Mouse (Mus musculus) layer of hippocampus, adult 2 months (tissue): Measurements from ENCODE around the gene Gm13030. TPM values are rescaled to one million over a fixed set of nuclear protein-coding genes. Genes with fewer than 3 reads are reported as not detected.
"Not testable (repeated sequence)": the region's sequence is repeated elsewhere in the genome, so short reads cannot be mapped to it uniquely, and the experiment has no call there.

Experiments used
- DNase-seq, 2 experiments: peaks; one replicate each; pipeline ENCODE4 v3.0.0; 2022; ENCODE audit warnings: low spot score in 2 of 2
- H3K27ac ChIP-seq: fragments of 200-600 bp; 2 replicates; pipeline ENCODE4 v1.8.1; 2022
- H3K4me3 ChIP-seq: fragments of 200-600 bp; 2 replicates; pipeline ENCODE4 v1.8.1; 2022; ENCODE audit warnings: mild to moderate bottlenecking
- CTCF ChIP-seq: fragments of 200-600 bp; conservative IDR thresholded peaks from 2 replicates; pipeline ENCODE4 v1.8.1; 2022; ENCODE audit warnings: antibody characterized with exemption, mild to moderate bottlenecking, moderate library complexity
- long read RNA-seq, 2 experiments: library from polyadenylated mRNA; stranded (forward); transcript quantifications; one replicate each; pipeline ENCODE4 v2.0.0; 2021; ENCODE audit warnings: borderline mapping rate in 2 of 2
- total RNA-seq, 2 experiments: library from RNA; stranded (reverse); gene quantifications; 2 replicates each; pipeline ENCODE4 v1.2.3; 2021

Gm13030 gene
- not detected for total RNA-seq
- long read RNA-seq, experiment 1 = 0 reads
- long read RNA-seq, experiment 2 = 0 reads

DNA sequence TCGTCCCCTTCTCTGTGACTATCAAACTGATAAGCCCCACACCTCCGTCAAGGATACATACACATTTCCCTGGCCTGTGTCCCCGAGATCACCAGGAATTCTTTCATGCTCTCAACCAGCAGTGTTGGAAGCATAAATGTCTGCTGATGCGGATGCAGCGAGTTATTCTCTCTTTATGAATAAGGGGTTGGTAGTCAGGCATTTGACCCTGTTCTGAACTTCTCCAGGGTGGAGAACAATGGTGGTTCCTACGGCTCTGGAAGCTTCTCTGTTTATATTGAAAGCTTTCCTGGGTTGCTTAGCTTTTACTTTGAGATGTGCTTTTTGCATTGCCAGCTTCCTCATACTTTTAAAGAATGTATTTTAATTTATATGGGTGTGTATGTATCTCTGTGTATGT, at the start of gene Gm13030:
Gene Gm13030 (minus strand): TSS at position 101 of the 400 bp plus-strand sequence.
- no peak for TF ChIP-seq CTCF
- DNase-seq = no peak
- no peak within 1 kb of the TSS for H3K27ac ChIP-seq
- no peak within 1 kb of the TSS for H3K4me3 ChIP-seq

GRCm38 (mm10) chr4:138922131-138922459, 48.3 kb upstream of the Gm13030 start:
- peak; percentile 100 for TF ChIP-seq CTCF
- peak; percentile 94 to 100 for DNase-seq
- no peak overlapping the region for H3K4me3 ChIP-seq
- no peak overlapping the region for H3K27ac ChIP-seq

GRCm38 (mm10) chr4:138921254-138922130, 47.7 kb upstream of the Gm13030 start:
- H3K4me3 ChIP-seq = no peak overlapping the region
- no peak for DNase-seq
- peak; percentile 15 for TF ChIP-seq CTCF
- H3K27ac ChIP-seq = no peak overlapping the region

GRCm38 (mm10) chr4:138917282-138917681, 43.5 kb upstream of the Gm13030 start:
- peak; percentile 60 for TF ChIP-seq CTCF
- no peak overlapping the region for H3K27ac ChIP-seq
- H3K4me3 ChIP-seq = no peak overlapping the region
- no peak for DNase-seq

GRCm38 (mm10) chr4:138913797-138914196, 40.0 kb upstream of the Gm13030 start, which contains the start of gene Otud3:
TSS of gene Otud3 (minus strand) at chr4:138913945.
- TF ChIP-seq CTCF = peak; percentile 85
- DNase-seq = peak; percentile 94
- H3K4me3 ChIP-seq = peak within 1 kb of the TSS; percentile 77
- H3K27ac ChIP-seq = peak within 1 kb of the TSS; percentile 92

DNA sequence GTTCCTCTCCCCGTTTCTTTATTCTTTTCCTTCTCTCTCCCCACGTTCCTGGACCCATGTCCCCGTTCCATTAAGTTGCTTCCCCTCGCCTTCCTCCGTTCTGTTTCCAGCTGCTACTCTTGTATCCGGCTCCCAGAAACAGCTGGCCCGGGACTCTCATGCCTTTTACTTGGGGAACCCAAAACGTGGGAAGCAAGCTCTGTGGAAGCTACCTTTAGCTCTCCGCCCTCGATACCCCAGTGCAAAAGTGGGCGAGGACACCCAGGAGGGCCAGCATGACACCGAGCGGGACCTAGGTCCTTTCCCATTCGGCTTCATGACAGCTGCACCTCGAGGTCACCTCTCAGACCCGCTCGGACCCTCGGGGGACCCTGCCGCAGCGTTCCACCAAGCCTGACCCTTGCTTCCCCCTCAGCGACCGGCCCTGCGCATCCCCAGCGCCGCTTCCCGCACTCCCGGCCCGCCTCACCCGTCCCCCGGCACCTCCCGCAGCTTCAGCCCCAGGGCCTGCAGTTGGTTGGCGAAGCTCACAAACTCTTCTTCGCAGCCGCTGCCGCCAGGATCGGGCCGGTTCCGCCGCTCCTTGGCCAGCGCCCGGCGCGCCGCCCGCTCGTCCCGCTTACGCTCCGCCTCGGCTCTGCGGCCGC, 39.5 kb upstream of the Gm13030 start:
- peak overlapping the region; percentile 92 for H3K27ac ChIP-seq
- peak overlapping the region; percentile 77 for H3K4me3 ChIP-seq
- peak in 1 of 2 experiments; percentile 18 for DNase-seq
- no peak for TF ChIP-seq CTCF

- DNase-seq = no peak
- no peak for TF ChIP-seq CTCF
- Histone ChIP-seq H3K27ac (no peak overlapping the region), H3K4me3 (no peak overlapping the region)
These were observed 32.0 kb upstream of the Gm13030 start for GRCm38 (mm10) chr4:138905624-138906337.

DNA sequence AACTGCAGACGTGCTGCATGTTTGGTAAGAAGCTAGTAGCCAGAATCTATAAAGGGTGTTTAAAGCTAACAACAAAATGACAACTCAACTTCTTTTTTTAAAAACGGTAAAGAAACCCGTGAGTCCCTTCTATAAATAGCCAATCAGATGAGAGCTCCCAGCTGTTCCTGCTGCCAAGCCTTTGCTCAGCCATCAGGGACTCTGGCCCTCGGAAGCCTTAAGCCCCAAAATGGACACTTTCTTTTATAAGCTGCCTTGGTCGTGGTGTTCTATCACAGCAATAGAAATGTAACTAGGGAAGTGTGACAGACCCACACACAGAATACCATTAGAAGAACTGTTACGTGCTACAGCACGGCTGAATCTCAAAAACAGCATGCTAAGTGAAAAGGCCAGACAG, 25.6 kb upstream of the Gm13030 start:
- no peak for TF ChIP-seq CTCF
- DNase-seq = no peak
- H3K4me3 ChIP-seq = no peak overlapping the region
- no peak overlapping the region for H3K27ac ChIP-seq

DNA sequence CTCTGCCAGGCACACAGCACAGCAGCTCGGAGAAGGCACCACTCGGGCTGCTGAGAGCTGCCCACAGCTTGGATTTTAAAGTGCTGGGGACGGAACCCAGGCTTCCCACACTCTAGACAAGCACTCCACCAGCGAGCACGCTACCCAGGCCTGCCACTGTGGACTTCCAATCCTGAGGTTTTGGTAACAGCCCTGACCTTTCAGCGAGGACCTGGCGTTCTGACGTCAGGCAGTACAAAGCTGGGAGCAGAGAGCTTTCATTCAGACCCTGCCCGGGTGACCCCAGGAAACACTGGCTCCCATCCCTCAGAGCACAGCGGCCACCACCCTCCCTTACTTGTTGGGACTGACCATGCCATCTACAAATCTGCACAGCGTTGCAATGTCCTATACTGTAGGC, 20.0 kb upstream of the Gm13030 start:
- not testable (repeated sequence) for H3K4me3 ChIP-seq, DNase-seq, H3K27ac ChIP-seq

- Histone ChIP-seq H3K27ac (no peak overlapping the region), H3K4me3 (no peak overlapping the region)
- DNase-seq = no peak
- no peak for TF ChIP-seq CTCF
These were observed 18.9 kb upstream of the Gm13030 start for GRCm38 (mm10) chr4:138892655-138893054.

- H3K27ac ChIP-seq = no peak overlapping the region
- TF ChIP-seq CTCF = no peak
- DNase-seq = no peak
These were observed 15.9 kb upstream of the Gm13030 start for GRCm38 (mm10) chr4:138889635-138890034.

GRCm38 (mm10) chr4:138889165-138889564, 15.4 kb upstream of the Gm13030 start:
- DNase-seq = no peak
- H3K4me3 ChIP-seq = no peak overlapping the region
- no peak for TF ChIP-seq CTCF
- H3K27ac ChIP-seq = no peak overlapping the region

More at GRCm38 (mm10) chr4:138889635-138890034, 15.9 kb upstream of the Gm13030 start:
- no peak overlapping the region for H3K4me3 ChIP-seq

- DNase-seq = peak; percentile 70 to 90
- Histone ChIP-seq H3K27ac (no peak overlapping the region), H3K4me3 (no peak overlapping the region)
- TF ChIP-seq CTCF = peak; percentile 97
These were observed 10.5 kb upstream of the Gm13030 start for GRCm38 (mm10) chr4:138884261-138884660.
